Mouse (Mus musculus): ENCODE data around the gene Pnpla7. TPM values are rescaled to one million over a fixed set of nuclear protein-coding genes. Genes with fewer than 3 reads are reported as not detected.

Pnpla7 gene
- polyA plus RNA-seq, 1 experiment from 2014 or later = 7.4 TPM

GRCm38 (mm10) chr2:25055409-25056155 lies 79.7 kb downstream of the Pnpla7 start:
- ATAC-seq (ENCODE audit: low FRiP score, low read depth) = no peak
- Histone ChIP-seq H3K4me3 (peak overlapping the region; percentile 78), H3K4me2 (replicated peaks) (peak overlapping the region; percentile 79), H3K27ac (no peak overlapping the region), H3K9me3 (no peaks in the 10 kb centered on the region), H3K36me3 (peaks cover 48% of the 10 kb centered on the region), H3K4me1 (peaks cover 11% of the 10 kb centered on the region), H3K27me3 (no peaks in the 10 kb centered on the region), H3K9ac (peak overlapping the region; percentile 84)
- 91% methylated on average over 21 of the region's 21 CpGs for WGBS

- peaks cover 69% of the 10 kb centered on the region for H3K36me3 ChIP-seq
- peaks cover 11% of the 10 kb centered on the region for H3K4me1 ChIP-seq
- no peak overlapping the region for H3K27ac ChIP-seq
- H3K9ac ChIP-seq = no peak overlapping the region
- H3K27me3 ChIP-seq = no peaks in the 10 kb centered on the region
- no peak overlapping the region for H3K4me3 ChIP-seq
- H3K9me3 ChIP-seq = no peaks in the 10 kb centered on the region
- no peak overlapping the region for H3K4me2 ChIP-seq (replicated peaks)
- WGBS = 90% methylated on average over 7 of the region's 7 CpGs
- ATAC-seq (ENCODE audit: low FRiP score, low read depth) = no peak
Measured at GRCm38 (mm10) chr2:25058926-25059325, 83.1 kb downstream of the Pnpla7 start.

GRCm38 (mm10) chr2:25063523-25063922 lies 87.7 kb downstream of the Pnpla7 start:
- no peak overlapping the region for H3K4me3 ChIP-seq
- no peaks in the 10 kb centered on the region for H3K27me3 ChIP-seq
- no peak overlapping the region for H3K4me2 ChIP-seq (replicated peaks)
- ATAC-seq (ENCODE audit: low FRiP score, low read depth) = no peak
- 89% methylated on average over 5 of the region's 5 CpGs for WGBS
- H3K4me1 ChIP-seq = no peaks in the 10 kb centered on the region
- peaks cover 46% of the 10 kb centered on the region for H3K36me3 ChIP-seq
- H3K9me3 ChIP-seq = no peaks in the 10 kb centered on the region
- no peak overlapping the region for H3K27ac ChIP-seq
- no peak overlapping the region for H3K9ac ChIP-seq

GRCm38 (mm10) chr2:25064285-25064684 lies 88.5 kb downstream of the Pnpla7 start:
- ATAC-seq (ENCODE audit: low FRiP score, low read depth) = no peak
- Histone ChIP-seq H3K4me3 (no peak overlapping the region), H3K4me1 (no peaks in the 10 kb centered on the region), H3K27ac (no peak overlapping the region), H3K4me2 (replicated peaks) (no peak overlapping the region), H3K9ac (no peak overlapping the region), H3K9me3 (no peaks in the 10 kb centered on the region), H3K36me3 (peaks cover 39% of the 10 kb centered on the region), H3K27me3 (no peaks in the 10 kb centered on the region)
- 92% methylated on average over 1 of the region's 1 CpGs for WGBS

GRCm38 (mm10) chr2:25065537-25065936 lies 89.7 kb downstream of the Pnpla7 start:
- no peak overlapping the region for H3K9ac ChIP-seq
- no peak overlapping the region for H3K4me2 ChIP-seq (replicated peaks)
- no peak for ATAC-seq (ENCODE audit: low FRiP score, low read depth)
- H3K4me1 ChIP-seq = no peaks in the 10 kb centered on the region
- no peaks in the 10 kb centered on the region for H3K27me3 ChIP-seq
- H3K36me3 ChIP-seq = peaks cover 28% of the 10 kb centered on the region
- H3K9me3 ChIP-seq = no peaks in the 10 kb centered on the region
- H3K27ac ChIP-seq = no peak overlapping the region
- H3K4me3 ChIP-seq = no peak overlapping the region

GRCm38 (mm10) chr2:25066552-25066951 lies 90.7 kb downstream of the Pnpla7 start:
- Histone ChIP-seq H3K27ac (no peak overlapping the region), H3K4me1 (no peaks in the 10 kb centered on the region), H3K9ac (no peak overlapping the region), H3K36me3 (peaks cover 17% of the 10 kb centered on the region), H3K27me3 (no peaks in the 10 kb centered on the region), H3K4me2 (replicated peaks) (no peak overlapping the region), H3K4me3 (no peak overlapping the region), H3K9me3 (no peaks in the 10 kb centered on the region)
- ATAC-seq (ENCODE audit: low FRiP score, low read depth) = no peak
- 85% methylated on average over 4 of the region's 4 CpGs for WGBS

GRCm38 (mm10) chr2:25069537-25069936 lies 93.7 kb downstream of the Pnpla7 start:
- no peaks in the 10 kb centered on the region for H3K9me3 ChIP-seq
- H3K36me3 ChIP-seq = no peaks in the 10 kb centered on the region
- no peak overlapping the region for H3K27ac ChIP-seq
- no peak overlapping the region for H3K9ac ChIP-seq
- no peak overlapping the region for H3K4me3 ChIP-seq
- WGBS = 83% methylated on average over 4 of the region's 4 CpGs
- H3K27me3 ChIP-seq = no peaks in the 10 kb centered on the region
- ATAC-seq (ENCODE audit: low FRiP score, low read depth) = no peak
- no peak overlapping the region for H3K4me2 ChIP-seq (replicated peaks)
- no peaks in the 10 kb centered on the region for H3K4me1 ChIP-seq

GRCm38 (mm10) chr2:25072398-25072797 lies 96.6 kb downstream of the Pnpla7 start:
- no peak for ATAC-seq (ENCODE audit: low FRiP score, low read depth)
- no peaks in the 10 kb centered on the region for H3K27me3 ChIP-seq
- no peaks in the 10 kb centered on the region for H3K4me1 ChIP-seq
- no peaks in the 10 kb centered on the region for H3K36me3 ChIP-seq
- no peak overlapping the region for H3K27ac ChIP-seq
- no peaks in the 10 kb centered on the region for H3K9me3 ChIP-seq
- no peak overlapping the region for H3K9ac ChIP-seq
- H3K4me2 ChIP-seq (replicated peaks) = no peak overlapping the region
- WGBS = 94% methylated on average over 4 of the region's 4 CpGs
- no peak overlapping the region for H3K4me3 ChIP-seq

GRCm38 (mm10) chr2:25075506-25075905 lies 99.7 kb downstream of the Pnpla7 start:
- Histone ChIP-seq H3K4me3 (no peak overlapping the region), H3K9ac (no peak overlapping the region), H3K27ac (no peak overlapping the region), H3K4me1 (no peaks in the 10 kb centered on the region), H3K9me3 (no peaks in the 10 kb centered on the region), H3K27me3 (no peaks in the 10 kb centered on the region; the same call in 1 of the 2 replicates), H3K36me3 (no peaks in the 10 kb centered on the region), H3K4me2 (replicated peaks) (no peak overlapping the region)
- WGBS = 59% methylated on average over 4 of the region's 4 CpGs
- no peak for ATAC-seq (ENCODE audit: low FRiP score, low read depth)

GRCm38 (mm10) chr2:25078967-25079366 lies 103.1 kb downstream of the Pnpla7 start:
- Histone ChIP-seq H3K36me3 (no peaks in the 10 kb centered on the region), H3K4me2 (replicated peaks) (no peak overlapping the region), H3K9me3 (no peaks in the 10 kb centered on the region), H3K4me3 (no peak overlapping the region), H3K27me3 (no peaks in the 10 kb centered on the region; the same call in 1 of the 2 replicates), H3K9ac (no peak overlapping the region), H3K4me1 (no peaks in the 10 kb centered on the region), H3K27ac (no peak overlapping the region)
- 77% methylated on average over 1 of the region's 1 CpGs for WGBS
- no peak for ATAC-seq (ENCODE audit: low FRiP score, low read depth)

GRCm38 (mm10) chr2:25080076-25080475 lies 104.2 kb downstream of the Pnpla7 start, which contains the start of gene Entpd8:
Gene Entpd8 (plus strand): TSS chr2:25080304.
- ATAC-seq (ENCODE audit: low FRiP score, low read depth) = no peak
- Histone ChIP-seq H3K4me2 (replicated peaks) (no peak within 1 kb of the TSS), H3K4me3 (no peak within 1 kb of the TSS), H3K9me3 (no peaks in the 10 kb centered on the region), H3K4me1 (no peaks in the 10 kb centered on the region), H3K27ac (no peak within 1 kb of the TSS), H3K36me3 (no peaks in the 10 kb centered on the region), H3K27me3 (no peaks in the 10 kb centered on the region; the same call in 1 of the 2 replicates), H3K9ac (no peak within 1 kb of the TSS)
- 53% methylated on average over 5 of the region's 5 CpGs for WGBS

GRCm38 (mm10) chr2:25083697-25084096 lies 107.9 kb downstream of the Pnpla7 start:
- 83% methylated on average over 4 of the region's 4 CpGs for WGBS
- no peaks in the 10 kb centered on the region for H3K36me3 ChIP-seq
- H3K4me3 ChIP-seq = no peak overlapping the region
- ATAC-seq (ENCODE audit: low FRiP score, low read depth) = no peak
- no peak overlapping the region for H3K27ac ChIP-seq
- H3K4me1 ChIP-seq = no peaks in the 10 kb centered on the region
- no peaks in the 10 kb centered on the region for H3K9me3 ChIP-seq
- H3K27me3 ChIP-seq = no peaks in the 10 kb centered on the region; the same call in 1 of the 2 replicates
- H3K4me2 ChIP-seq (replicated peaks) = no peak overlapping the region
- no peak overlapping the region for H3K9ac ChIP-seq

GRCm38 (mm10) chr2:25085571-25085970 lies 109.7 kb downstream of the Pnpla7 start:
- Histone ChIP-seq H3K36me3 (no peaks in the 10 kb centered on the region), H3K4me1 (no peaks in the 10 kb centered on the region), H3K9me3 (no peaks in the 10 kb centered on the region), H3K27ac (no peak overlapping the region), H3K4me3 (no peak overlapping the region), H3K27me3 (no peaks in the 10 kb centered on the region; the same call in 1 of the 2 replicates), H3K9ac (no peak overlapping the region), H3K4me2 (replicated peaks) (no peak overlapping the region)
- 86% methylated on average over 5 of the region's 5 CpGs for WGBS
- no peak for ATAC-seq (ENCODE audit: low FRiP score, low read depth)

Data from limb, embryonic 13.5 days (tissue).